Mouse (Mus musculus) heart, adult 2 months (tissue): ENCODE data around the gene Olfr111. TPM values are rescaled to one million over a fixed set of nuclear protein-coding genes. Genes with fewer than 3 reads are reported as not detected.
"Not testable (repeated sequence)": the region's sequence is repeated elsewhere in the genome, so short reads cannot be mapped to it uniquely, and the experiment has no call there.

Experiments
- DNase-seq, 2 experiments: peaks; one replicate each; pipeline ENCODE4 v3.0.0; 2021
- H3K27ac ChIP-seq: fragments of 200-600 bp; 2 replicates; pipeline ENCODE4 v1.8.1; 2022
- H3K27me3 ChIP-seq: fragments of 200-500 bp; 2 replicates; pipeline ENCODE4 v1.6.1; 2012; ENCODE audit warnings: mild to moderate bottlenecking, low read length, inconsistent platforms, mixed read lengths; ENCODE audit not compliant: control insufficient read depth, insufficient read depth
- H3K36me3 ChIP-seq: fragments of 200-500 bp; 2 replicates; pipeline ENCODE4 v1.6.1; 2012; ENCODE audit warnings: low read length, inconsistent platforms; ENCODE audit not compliant: control insufficient read depth, insufficient read depth
- H3K4me1 ChIP-seq: fragments of 200-500 bp; 2 replicates; pipeline ENCODE4 v1.6.1; 2011; ENCODE audit warnings: low read length; ENCODE audit not compliant: control insufficient read depth, insufficient read depth
- H3K4me3 ChIP-seq: fragments of 200-600 bp; 2 replicates; pipeline ENCODE4 v1.8.1; 2022
- H3K79me2 ChIP-seq: fragments of 200-500 bp; replicated peaks from 2 replicates; pipeline ENCODE4 v1.6.1; 2012; ENCODE audit warnings: mild to moderate bottlenecking, inconsistent platforms, low read length, moderate library complexity, mixed read lengths; ENCODE audit not compliant: control insufficient read depth, insufficient read depth
- H3K9ac ChIP-seq: fragments of 200-500 bp; 2 replicates; pipeline ENCODE4 v1.6.1; 2012; ENCODE audit warnings: low read depth, mild to moderate bottlenecking, control low read depth, inconsistent platforms, low read length, mixed read lengths
- CTCF ChIP-seq: fragments of 200-600 bp; IDR thresholded peaks from 2 replicates; pipeline ENCODE4 v1.8.1; 2022; ENCODE audit warnings: antibody characterized with exemption, mild to moderate bottlenecking, moderate library complexity
- EP300 ChIP-seq: fragments of 200-500 bp; IDR thresholded peaks from 2 replicates; pipeline ENCODE4 v1.6.1; 2011; ENCODE audit warnings: low read depth, low read length, control low read depth; ENCODE audit not compliant: insufficient read depth
- POLR2A ChIP-seq: fragments of 200-500 bp; IDR thresholded peaks from 2 replicates; pipeline ENCODE4 v1.6.1; 2011; ENCODE audit warnings: mild to moderate bottlenecking, low read depth, low read length, control low read depth; ENCODE audit not compliant: insufficient read depth
- WGBS: fragments of 180-500 bp; shearing (Covaris S2); methylation state at CpG from one replicate; pipeline ENCODE4 v1.1.7; 2018; 5-methylcytosine and 5-hydroxymethylcytosine counted together
- intact Hi-C: fragments of 180-260 bp; cut with DNase I; formaldehyde crosslinking; loops from one replicate; pipeline ENCODE4 v1.15.1; 2025
- polyA plus RNA-seq: library from polyadenylated mRNA; depleted of rRNA; stranded (reverse); fragments of >200 nt; gene quantifications from 2 replicates; pipeline ENCODE4 v1.2.3, GENCODE M21; 2012
- total RNA-seq, 2 experiments: library from RNA; stranded (reverse); gene quantifications; 2 replicates each; pipeline ENCODE4 v1.2.3; 2021

The Olfr111 gene
- total and polyA plus RNA-seq, 3 experiments: not detected

DNA sequence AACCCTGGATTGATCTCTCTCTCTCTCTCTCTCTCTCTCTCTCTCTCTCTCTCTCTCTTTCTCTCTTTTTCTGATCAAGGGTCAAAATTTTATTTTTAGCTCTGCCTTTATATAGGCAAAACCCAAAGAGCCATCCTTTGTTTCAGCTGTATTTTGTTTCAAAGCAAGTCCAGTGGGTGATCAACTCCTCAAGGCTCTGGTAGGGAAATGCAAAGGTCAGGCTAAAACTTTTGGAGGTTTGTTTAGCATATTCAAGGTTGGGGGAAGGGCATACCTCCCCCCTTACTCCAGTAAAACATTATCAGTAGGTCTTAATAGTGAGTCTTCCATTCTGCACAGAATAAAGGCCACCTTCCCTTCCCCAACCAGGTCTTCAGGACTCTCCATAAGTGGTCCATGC is 27.3 kb downstream of the Olfr111 start:
- no peak for DNase-seq
- Histone ChIP-seq H3K27ac (no peak overlapping the region), H3K36me3 (no peaks in the 10 kb centered on the region), H3K4me1 (no peaks in the 10 kb centered on the region), H3K9ac (no peak overlapping the region), H3K27me3 (no peaks in the 10 kb centered on the region), H3K79me2 (no peaks in the 10 kb centered on the region), H3K4me3 (no peak overlapping the region)
- intact Hi-C loops: no loop called here
- TF ChIP-seq EP300 (no peak), CTCF (no peak), POLR2A (no peak)

DNA sequence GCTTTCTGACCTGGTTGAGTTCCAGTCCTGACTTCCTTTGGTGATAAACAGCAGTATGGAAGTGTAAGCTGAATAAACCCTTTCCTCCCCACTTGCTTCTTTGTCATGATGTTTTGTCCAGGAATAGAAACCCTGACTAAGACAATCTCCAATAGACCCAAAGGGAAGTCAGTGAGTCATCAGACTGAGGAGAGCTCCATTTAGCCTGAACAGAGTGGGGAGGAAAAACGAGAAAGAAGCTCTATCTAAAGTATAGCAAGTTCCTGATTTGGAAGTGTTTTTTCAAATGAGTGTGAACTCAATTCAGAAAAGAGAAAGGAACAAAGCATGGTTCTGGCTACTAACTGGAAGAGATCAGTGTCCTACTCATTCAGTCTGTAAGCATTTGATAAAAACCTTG is 30.6 kb downstream of the Olfr111 start:
- H3K27ac ChIP-seq, DNase-seq, H3K9ac ChIP-seq, H3K79me2 ChIP-seq, H3K4me1 ChIP-seq, H3K27me3 ChIP-seq, H3K4me3 ChIP-seq, H3K36me3 ChIP-seq, intact Hi-C loops: not testable (repeated sequence)
- WGBS: 11% methylated on average over 1 of the region's 1 CpGs

DNA sequence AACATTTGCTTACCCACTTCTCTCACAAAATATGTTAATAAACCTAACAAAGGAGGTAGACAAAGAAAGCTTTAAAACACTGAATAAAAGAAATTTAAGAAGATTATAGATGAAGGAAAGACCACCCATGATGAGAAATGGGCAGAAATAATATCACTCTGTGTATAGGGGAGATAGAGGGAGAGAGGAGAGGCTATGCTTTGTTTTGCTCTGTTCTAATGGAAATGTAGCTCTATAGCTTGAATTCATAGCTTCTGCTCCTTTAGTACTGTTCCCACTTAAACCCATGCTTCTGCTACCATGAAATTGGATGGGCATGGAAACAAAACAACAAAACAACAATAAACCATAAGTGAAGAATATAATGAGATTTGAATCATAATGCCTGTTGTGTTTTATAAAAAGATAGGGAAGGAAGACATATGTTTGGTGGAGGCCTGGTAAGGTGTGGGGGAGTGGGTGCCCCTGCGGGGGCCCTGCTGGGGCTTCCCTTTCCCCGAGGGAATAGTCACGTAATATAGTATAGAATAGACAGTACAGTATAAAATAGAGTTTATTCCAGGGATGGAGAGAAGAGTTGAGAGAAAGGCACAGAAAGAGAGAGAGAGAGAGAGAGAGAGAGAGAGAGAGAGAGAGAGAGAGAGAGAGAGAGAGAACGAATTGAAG is 33.8 kb downstream of the Olfr111 start:
- no peak overlapping the region for H3K9ac ChIP-seq
- no peaks in the 10 kb centered on the region for H3K36me3 ChIP-seq
- intact Hi-C loops: no loop called here
- no peak overlapping the region for H3K4me3 ChIP-seq
- H3K4me1 ChIP-seq: no peaks in the 10 kb centered on the region
- 78% methylated on average over 4 of the region's 4 CpGs for WGBS
- H3K27ac ChIP-seq: no peak overlapping the region
- DNase-seq: no peak
- H3K27me3 ChIP-seq: no peaks in the 10 kb centered on the region
- TF ChIP-seq POLR2A: no peak
- no peak for TF ChIP-seq CTCF
- TF ChIP-seq EP300: no peak
- no peaks in the 10 kb centered on the region for H3K79me2 ChIP-seq

DNA sequence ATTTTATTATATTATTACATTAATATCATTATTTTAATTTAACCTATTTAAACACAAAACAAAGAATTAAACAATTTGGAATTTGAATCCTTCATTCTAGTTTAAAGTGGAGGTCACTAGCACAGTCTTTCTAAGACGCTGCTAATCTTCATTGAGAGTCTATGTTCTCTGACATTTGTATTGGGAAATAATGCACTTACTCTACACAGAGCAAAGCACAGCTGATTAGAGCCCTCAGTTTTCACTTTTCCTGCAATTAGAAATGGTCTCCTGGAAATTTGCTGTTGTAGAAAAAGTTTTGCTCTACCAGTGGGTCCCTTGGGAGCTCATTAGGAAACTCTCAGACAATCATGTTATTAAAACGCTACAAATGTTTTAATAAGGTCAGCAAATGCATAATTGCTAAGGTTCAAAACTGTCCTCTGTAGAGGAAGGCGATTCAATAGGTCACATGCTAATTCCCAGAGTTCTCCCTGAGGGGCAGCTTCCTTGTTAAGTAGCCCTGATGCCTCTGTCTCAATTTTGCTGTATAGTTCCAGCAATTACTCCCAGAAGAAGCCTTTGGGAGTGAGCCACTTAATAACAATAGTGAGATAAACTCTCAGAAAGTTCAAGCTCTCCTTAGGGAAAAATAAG is 36.1 kb downstream of the Olfr111 start:
- no peak overlapping the region for H3K4me3 ChIP-seq
- H3K79me2 ChIP-seq: no peaks in the 10 kb centered on the region
- intact Hi-C loops: no loop called here
- WGBS: 43% methylated on average over 3 of the region's 3 CpGs
- TF ChIP-seq CTCF: no peak
- TF ChIP-seq EP300: no peak
- TF ChIP-seq POLR2A: no peak
- no peak overlapping the region for H3K27ac ChIP-seq
- no peaks in the 10 kb centered on the region for H3K27me3 ChIP-seq
- no peak for DNase-seq
- no peaks in the 10 kb centered on the region for H3K36me3 ChIP-seq
- H3K4me1 ChIP-seq: no peaks in the 10 kb centered on the region
- no peak overlapping the region for H3K9ac ChIP-seq

DNA sequence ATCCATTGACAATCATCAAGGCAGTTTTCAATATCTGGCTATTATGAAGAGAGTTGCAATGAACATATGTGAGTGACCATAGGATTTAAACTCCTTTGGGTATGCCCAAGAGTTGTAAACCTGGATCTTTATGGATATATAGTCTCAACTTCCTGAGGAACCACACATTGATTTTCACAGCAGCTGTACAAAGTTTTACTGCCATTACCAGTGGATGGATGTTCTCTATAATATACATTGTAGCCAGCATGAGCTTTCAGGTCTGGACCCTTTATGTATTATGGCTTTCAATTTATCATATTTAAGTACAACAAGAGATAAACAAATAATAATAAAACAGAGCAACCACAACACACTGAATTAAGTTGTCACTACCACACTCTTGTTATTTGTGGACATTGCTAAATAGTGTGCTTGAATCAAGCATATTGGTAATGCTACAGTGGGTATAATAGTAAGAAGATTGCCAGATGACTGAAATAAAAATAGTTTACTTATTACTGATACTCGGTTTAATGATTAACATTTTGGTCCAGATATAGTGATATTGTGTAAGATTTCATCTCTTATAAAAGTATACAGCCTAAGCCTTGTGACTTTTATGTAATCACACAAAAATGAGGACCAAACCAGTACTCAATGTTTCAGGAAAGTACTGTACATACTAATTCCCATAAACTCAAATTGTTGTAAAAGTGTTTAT is 51.2 kb downstream of the Olfr111 start:
- TF ChIP-seq EP300 (no peak), POLR2A (no peak), CTCF (no peak)
- DNase-seq: no peak
- Histone ChIP-seq H3K4me1 (no peaks in the 10 kb centered on the region), H3K27me3 (no peaks in the 10 kb centered on the region), H3K4me3 (no peak overlapping the region), H3K9ac (no peak overlapping the region), H3K27ac (no peak overlapping the region), H3K79me2 (no peaks in the 10 kb centered on the region), H3K36me3 (no peaks in the 10 kb centered on the region)
- intact Hi-C loops: no loop called here
- 31% methylated on average over 1 of the region's 1 CpGs for WGBS

DNA sequence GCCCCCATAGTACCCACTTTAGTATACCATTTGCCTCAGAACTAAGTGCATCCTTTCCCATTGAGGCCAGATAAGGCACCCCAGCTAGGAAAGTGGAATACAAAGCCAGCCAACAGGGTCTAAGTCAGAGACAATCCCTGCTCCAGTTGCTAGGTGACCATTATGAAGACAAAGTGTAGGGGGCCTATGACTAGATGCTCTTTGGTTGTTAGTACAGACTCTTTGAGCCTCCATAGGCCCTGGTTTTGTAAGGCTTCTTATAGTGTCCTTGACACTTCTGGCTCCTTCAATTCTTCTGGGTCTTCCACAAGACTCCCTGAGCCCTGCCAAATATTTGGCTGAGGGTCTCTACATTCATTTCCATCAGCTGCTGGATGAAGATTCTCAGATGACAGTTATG is 61.5 kb downstream of the Olfr111 start, which contains the start of gene Olfr112:
Gene Olfr112 (minus strand): TSS at position 101 of the 400 bp plus-strand sequence.
- no peak within 1 kb of the TSS for H3K4me3 ChIP-seq
- no peak within 1 kb of the TSS for H3K9ac ChIP-seq
- no peaks in the 10 kb centered on the region for H3K79me2 ChIP-seq
- no peak for DNase-seq
- no peak for TF ChIP-seq POLR2A
- no peak for TF ChIP-seq EP300
- TF ChIP-seq CTCF: no peak
- no peaks in the 10 kb centered on the region for H3K27me3 ChIP-seq
- intact Hi-C loops: no loop called here
- no peaks in the 10 kb centered on the region for H3K36me3 ChIP-seq
- H3K4me1 ChIP-seq: no peaks in the 10 kb centered on the region
- H3K27ac ChIP-seq: no peak within 1 kb of the TSS
